Mouse (Mus musculus) telencephalon, adult 2 months (tissue): ENCODE results near the gene Recql5.
"Not testable (repeated sequence)": the region's sequence is repeated elsewhere in the genome, so short reads cannot be mapped to it uniquely, and the experiment has no call there.

Experiments used
- DNase-seq: peaks from one replicate; pipeline ENCODE4 v3.0.0-alpha.2; 2011; ENCODE audit warnings: low read depth, low spot score

The Recql5 gene

DNA sequence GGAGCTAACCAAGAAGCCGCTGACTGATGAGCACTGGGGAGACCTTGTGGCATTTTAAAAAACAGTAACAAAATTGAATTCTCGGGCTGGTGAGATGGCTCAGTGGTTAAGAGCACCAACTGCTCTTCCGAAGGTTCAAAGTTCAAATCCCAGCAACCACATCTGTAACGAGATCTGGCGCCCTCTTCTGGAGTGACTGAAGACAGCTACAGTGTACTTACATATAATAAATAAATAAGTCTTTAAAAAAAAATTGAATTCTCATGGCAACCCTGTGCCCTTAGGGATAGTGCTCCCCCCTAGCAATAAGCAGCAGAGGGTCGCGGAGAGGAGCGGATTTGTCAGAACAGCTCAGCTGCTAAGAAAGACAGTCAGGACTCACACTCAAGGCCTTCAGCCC lies 69.4 kb downstream of the Recql5 start:
- no peak for DNase-seq

DNA sequence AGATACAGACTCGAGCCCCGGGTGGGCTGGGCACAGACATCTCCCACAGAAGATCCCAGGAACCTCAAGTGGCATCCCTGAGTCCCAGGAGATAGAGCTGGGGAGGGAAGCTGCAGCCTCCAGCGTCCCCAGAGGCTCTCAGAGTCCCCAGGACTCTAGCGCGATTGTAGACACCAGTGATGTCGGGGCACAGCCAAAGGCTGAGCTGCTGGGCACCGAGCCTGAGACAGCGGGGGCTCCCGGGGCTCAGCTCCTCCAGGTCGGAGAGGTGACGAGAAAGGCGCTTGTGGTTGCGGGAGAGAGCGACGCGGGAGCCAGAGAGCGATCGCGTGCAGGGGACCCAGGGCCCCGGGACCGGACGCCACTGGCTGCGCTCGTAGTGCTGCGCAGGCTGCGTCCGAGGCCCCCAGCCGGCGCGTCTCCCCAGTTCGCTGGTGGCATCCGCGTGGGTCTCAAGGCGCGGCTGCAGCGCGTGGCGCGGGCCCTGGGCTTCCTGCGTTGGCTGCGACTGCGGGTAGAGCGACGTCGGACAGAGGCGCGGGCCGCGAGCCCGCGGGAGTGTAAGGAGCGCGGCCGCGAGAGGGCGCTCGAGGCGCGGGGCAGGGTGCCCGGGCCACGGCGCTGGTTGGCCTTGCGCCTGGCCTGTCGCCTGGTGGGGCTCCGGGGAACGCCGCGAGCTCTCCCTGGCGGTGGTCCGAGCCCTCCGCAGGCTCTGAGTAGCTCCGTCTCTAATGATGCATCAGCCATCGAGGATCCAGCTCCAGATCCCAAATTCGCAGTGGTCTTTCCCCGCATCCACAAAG lies 73.9 kb downstream of the Recql5 start:
- peak; percentile 4 for DNase-seq

DNA sequence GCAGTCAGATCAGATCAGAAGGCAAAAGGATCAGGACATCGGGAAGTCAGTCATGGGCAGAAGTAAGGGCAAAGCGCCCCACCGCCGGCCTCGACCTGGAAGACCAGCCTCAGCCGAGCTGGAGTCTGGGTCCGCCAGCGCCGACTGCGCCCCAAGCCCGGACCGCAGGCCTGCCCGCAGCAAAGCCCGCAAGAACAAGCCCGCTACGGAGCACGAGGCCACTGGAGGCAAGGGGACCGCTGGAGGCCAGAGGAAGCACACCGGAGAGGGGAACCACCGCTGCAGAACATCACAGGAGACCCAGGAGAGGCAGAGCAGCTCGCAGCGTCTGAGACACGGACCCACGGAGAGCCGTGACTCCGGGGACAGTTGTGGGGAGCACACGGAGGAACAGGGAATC lies 74.9 kb downstream of the Recql5 start, which contains the start of gene Myo15b:
TSS of gene Myo15b (plus strand) at position 53 of the 400 bp plus-strand sequence.
- no peak for DNase-seq

DNA sequence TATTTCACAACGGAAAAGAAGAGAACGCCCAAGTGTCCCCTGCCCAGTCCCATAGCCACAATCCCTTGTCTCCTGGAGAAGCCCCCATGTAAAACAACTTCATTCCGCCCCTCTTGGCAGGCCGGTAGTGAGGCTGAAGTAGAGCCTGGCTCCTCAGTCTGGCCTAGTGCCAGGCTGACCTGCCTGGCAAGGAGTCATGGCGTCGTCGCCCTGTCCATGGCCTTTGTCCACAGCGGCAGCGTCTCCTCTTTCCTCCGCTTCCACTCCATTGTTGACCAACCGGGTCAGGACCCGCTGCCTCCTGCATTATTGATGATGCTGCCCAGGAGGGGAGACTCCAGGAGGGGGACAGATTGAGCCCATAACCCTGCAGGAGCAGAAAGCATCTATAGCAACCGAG lies 75.3 kb downstream of the Recql5 start:
- DNase-seq = no peak

DNA sequence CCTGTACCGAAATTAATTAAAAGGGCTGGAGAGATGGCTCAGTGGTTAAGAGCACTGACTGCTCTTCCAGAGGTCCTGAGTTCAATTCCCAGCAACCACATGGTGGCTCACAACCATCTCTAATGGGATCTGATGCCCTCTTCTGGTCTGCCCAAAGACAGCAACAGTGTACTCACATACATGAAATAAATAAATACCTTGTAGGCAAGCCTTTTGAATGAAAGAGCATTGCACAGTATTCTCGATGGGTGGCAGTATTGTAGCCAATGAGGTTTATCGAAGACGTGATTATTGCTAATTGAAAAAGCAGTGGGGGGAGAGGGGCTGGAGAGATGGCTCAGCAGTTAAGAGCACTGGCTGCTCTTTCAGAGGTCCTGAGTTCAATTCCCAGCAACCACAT lies 76.1 kb downstream of the Recql5 start:
- not testable (repeated sequence) for DNase-seq

DNA sequence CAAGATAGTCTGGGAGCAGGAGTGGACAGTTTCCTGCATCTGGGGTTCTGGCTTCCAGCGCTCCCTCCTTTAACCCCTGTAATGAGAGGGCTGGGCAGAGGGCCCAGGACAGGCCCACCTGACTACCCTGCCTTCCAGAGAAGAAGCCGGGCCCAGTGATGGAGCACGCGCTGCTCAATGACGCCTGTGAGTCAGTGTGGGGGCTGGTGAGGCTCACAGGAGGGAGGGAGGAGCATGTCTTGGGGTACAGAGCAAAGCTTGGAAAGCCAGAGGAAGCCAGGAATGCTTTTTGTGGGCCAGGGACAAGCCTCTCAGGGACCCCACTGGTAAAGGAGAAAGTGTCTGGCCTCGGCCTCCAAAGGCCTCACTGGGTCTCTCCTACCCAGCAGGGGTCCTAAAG lies 78.6 kb downstream of the Recql5 start:
- peak; percentile 16 for DNase-seq

DNA sequence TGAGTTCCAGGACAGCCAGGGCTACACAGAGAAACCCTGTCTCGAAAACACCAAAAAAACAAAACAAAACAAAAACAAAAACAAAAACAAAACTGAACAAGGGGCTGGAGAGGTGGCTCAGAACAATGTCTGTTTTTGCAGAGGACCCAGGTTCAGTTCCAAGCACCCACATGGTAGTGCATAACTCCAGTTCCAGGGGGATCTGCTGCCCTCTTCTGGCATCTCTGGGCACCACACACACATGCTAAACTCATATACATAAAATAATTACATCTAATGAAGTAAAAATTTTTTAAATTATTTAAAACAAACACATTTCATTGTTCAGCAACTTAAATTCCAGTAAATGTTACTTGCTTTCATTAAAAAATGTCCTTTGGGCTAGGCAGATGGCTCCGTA lies 87.5 kb downstream of the Recql5 start:
- no peak for DNase-seq

DNA sequence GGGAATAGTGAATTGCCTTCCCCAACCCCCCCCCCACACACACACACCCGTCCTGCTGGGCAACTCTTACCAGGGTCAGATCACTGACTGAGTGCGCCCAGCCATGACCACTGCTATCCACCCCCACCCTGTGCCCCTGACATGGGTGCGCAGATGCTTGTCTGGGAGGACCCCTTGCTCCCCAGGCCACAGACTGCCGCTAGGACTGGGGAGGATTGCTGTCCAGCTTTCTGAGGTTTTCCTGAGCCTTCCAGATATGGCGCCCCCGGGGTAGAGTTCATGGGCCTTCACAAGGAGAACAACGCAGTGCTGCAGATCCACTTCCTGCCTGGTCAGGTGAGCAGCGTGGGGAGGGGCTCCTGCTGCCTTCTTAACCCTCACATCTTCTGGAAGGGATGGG lies 89.0 kb downstream of the Recql5 start:
- no peak for DNase-seq

DNA sequence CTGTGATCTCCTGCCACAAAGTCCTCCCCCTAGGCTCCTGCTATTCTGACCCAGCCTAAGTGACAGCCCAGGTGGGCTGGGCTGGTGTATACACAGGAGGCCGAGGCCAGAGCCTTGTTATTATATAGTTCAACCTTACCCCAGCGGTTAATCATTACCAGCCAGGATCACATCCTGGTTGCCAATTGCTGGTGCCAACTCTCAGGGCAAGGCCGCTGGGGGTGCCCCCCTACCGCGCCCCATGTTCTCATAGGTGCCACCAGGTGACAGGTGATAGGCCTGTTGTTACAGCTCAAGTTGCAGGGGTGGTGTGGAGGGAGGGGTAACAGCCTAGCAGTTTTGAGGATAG lies 89.4 kb downstream of the Recql5 start:
- no peak for DNase-seq

DNA sequence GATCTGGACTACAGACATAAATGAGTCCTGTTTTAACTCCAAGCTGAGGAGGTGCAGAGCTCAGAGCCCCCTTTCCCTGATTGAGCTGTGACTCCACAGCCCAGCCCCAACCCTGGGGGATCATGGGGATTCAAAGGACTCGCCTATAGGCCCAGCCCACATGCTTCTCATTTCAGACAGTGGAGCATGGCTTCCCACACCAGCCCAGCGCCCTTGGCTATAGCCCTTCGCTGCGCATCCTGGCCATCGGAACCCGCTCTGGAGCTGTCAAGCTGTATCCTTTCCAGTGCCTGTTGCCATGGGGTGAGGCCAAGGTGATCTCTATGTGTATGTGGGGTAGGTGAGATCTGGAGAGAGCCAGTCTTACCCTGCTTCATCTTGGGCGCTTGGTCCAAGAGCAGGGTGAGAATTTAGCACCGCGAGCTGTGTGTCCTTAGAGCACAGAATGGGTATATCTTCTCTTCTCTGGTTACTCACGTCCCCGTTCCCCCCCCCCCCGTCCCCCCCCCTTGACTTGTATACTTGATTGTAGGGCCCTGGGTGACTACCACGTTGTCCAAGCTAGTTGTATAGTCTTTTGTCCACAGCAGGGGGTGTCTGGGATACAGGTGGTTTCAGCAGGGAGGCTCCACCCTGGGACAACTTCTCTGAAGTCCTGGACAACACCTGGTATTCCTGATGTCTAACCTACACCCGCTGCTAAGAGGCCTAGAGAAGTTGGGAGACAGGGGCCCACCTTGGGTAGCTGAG lies 90.0 kb downstream of the Recql5 start:
- DNase-seq = no peak
